Mouse (Mus musculus) left cerebral cortex, adult 6 months (tissue): ENCODE measurements around the gene Zc3h12d. TPM values are rescaled to one million over a fixed set of nuclear protein-coding genes. Genes with fewer than 3 reads are reported as not detected.

Experiments used
- long read RNA-seq, 2 experiments: library from polyadenylated mRNA; unstranded; transcript quantifications; one replicate each; pipeline ENCODE4 v2.0.0; 2019 to 2020
- polyA plus RNA-seq: library from polyadenylated mRNA; unstranded; fragments of <200 nt; fragmentation: Nextera tagmentation; gene quantifications from 2 replicates; pipeline ENCODE4 v1.2.3, GENCODE M21; 2021

Zc3h12d gene
- polyA plus RNA-seq: 0.04 TPM in 1 of 2 replicates, not detected in the other
- long read RNA-seq, experiment 1: 0 reads
- long read RNA-seq, experiment 2: 0 reads

GRCm38 (mm10) chr10:7832171-7832676 lies at the start of gene Zc3h12d:
TSS of gene Zc3h12d (plus strand) at chr10:7832470.

GRCm38 (mm10) chr10:7792751-7793385 lies 39.4 kb upstream of the Zc3h12d start, which contains the start of the genes Ginm1 and Ppil4:
TSS of gene Ginm1 (minus strand) at chr10:7792824.
TSS of gene Ppil4 (plus strand) at chr10:7792891.

Other genes starting within 250 kb of the Zc3h12d start
- 66.2 and 95.4 TPM in 2 replicates for gene Lrp11, start 242.7 kb upstream of the Zc3h12d start, polyA plus RNA-seq
- gene Nup43, start 165.0 kb upstream of the Zc3h12d start, polyA plus RNA-seq: 9.5 and 12.1 TPM in 2 replicates
- 224 and 296 TPM in 2 replicates for gene Pcmt1, start 151.3 kb upstream of the Zc3h12d start, polyA plus RNA-seq
- gene Lats1, start 151.3 kb upstream of the Zc3h12d start, polyA plus RNA-seq: 1.2 and 3.1 TPM in 2 replicates
- gene Katna1, start 106.5 kb upstream of the Zc3h12d start, polyA plus RNA-seq: 12.8 and 13.2 TPM in 2 replicates
- gene Ginm1, start 39.6 kb upstream of the Zc3h12d start, polyA plus RNA-seq: 38.3 and 40.5 TPM in 2 replicates
- 22.4 and 29.8 TPM in 2 replicates for gene Ppil4, start 39.6 kb upstream of the Zc3h12d start, polyA plus RNA-seq
- gene Tab2, start 123.8 kb downstream of the Zc3h12d start, polyA plus RNA-seq: 6.4 and 9.5 TPM in 2 replicates